Mouse (Mus musculus) liver, embryonic 14.5 days (tissue): ENCODE measurements around the gene Kcnma1. TPM values are rescaled to one million over a fixed set of nuclear protein-coding genes. Genes with fewer than 3 reads are reported as not detected.

ENCODE experiments used
- ATAC-seq: fragments of 200-750 bp; cut with Nextera tagmentation; 2 replicates; pipeline ENCODE4 v1.8.0; 2017; ENCODE audit warnings: moderate number of reproducible peaks, mild to moderate bottlenecking, moderate library complexity; ENCODE audit not compliant: insufficient read depth
- DNase-seq, 3 experiments: peaks; one replicate each; pipeline ENCODE4 v3.0.0-alpha.2; 2012 to 2013; ENCODE audit warnings: low read depth in 3 of 3, low spot score in 3 of 3
- H3K27ac ChIP-seq: fragments of 300-500 bp; sonication (generic); 2 replicates; pipeline ENCODE4 v1.5.1; 2014; ENCODE audit warnings: moderate library complexity, mild to moderate bottlenecking, control low read depth, inconsistent platforms
- H3K27me3 ChIP-seq: fragments of 300-500 bp; sonication (generic); 2 replicates; pipeline ENCODE4 v1.6.1; 2014; ENCODE audit warnings: mild to moderate bottlenecking, low read length, moderate library complexity; ENCODE audit not compliant: control insufficient read depth, insufficient read depth
- H3K36me3 ChIP-seq: fragments of 300-500 bp; sonication (generic); replicated peaks from 2 replicates; pipeline ENCODE4 v1.6.1; 2014; ENCODE audit warnings: low read depth; ENCODE audit not compliant: control insufficient read depth, insufficient read depth
- H3K4me1 ChIP-seq, 2 experiments: fragments of 200-500 bp in 1 of 2; fragments of 300-500 bp in 1 of 2; sonication (generic) in 1 of 2; replicated peaks; 2 replicates each; pipeline ENCODE4 v1.6.1; 2012 to 2014; ENCODE audit warnings: antibody characterized with exemption in 1 of 2, inconsistent platforms in 1 of 2, low read length in 1 of 2; ENCODE audit not compliant: control insufficient read depth in 2 of 2, insufficient read depth in 2 of 2
- H3K4me2 ChIP-seq: fragments of 300-500 bp; sonication (generic); 2 replicates; pipeline ENCODE4 v1.6.1; 2014; ENCODE audit warnings: low read depth, mild to moderate bottlenecking, control low read depth, moderate library complexity
- H3K4me3 ChIP-seq, 2 experiments: fragments of 200-500 bp in 1 of 2; fragments of 300-500 bp in 1 of 2; sonication (generic) in 1 of 2; 2 replicates each; pipeline ENCODE4 v1.5.1; 2012 to 2014; ENCODE audit warnings: low read depth in 2 of 2, low read length in 2 of 2, mild to moderate bottlenecking in 2 of 2, control low read depth in 1 of 2, inconsistent platforms in 1 of 2, moderate library complexity in 1 of 2; ENCODE audit not compliant: insufficient read depth in 1 of 2
- H3K9ac ChIP-seq: fragments of 300-500 bp; sonication (generic); replicated peaks from 2 replicates; pipeline ENCODE4 v1.6.1; 2014; ENCODE audit warnings: mild to moderate bottlenecking, control low read depth, moderate library complexity
- H3K9me3 ChIP-seq: fragments of 300-500 bp; sonication (generic); 2 replicates; pipeline ENCODE4 v1.6.1; 2016; ENCODE audit warnings: low read length, mixed read lengths; ENCODE audit not compliant: control insufficient read depth
- CTCF ChIP-seq: IDR thresholded peaks from 2 replicates; pipeline ENCODE4 v1.5.1; 2016; ENCODE audit warnings: antibody characterized with exemption, low read depth, control low read depth
- EP300 ChIP-seq: IDR thresholded peaks from 2 replicates; pipeline ENCODE4 v1.6.1; 2016; ENCODE audit warnings: antibody characterized with exemption, low read depth
- WGBS: fragments of 180-500 bp; shearing (Covaris S2); extraction: QIAGEN DNeasy Blood & Tissue Kit; methylation state at CpG from one replicate; pipeline ENCODE4 v1.1.7; 2014; ENCODE audit not compliant: insufficient replicate concordance; 5-methylcytosine and 5-hydroxymethylcytosine counted together
- polyA plus RNA-seq, 2 experiments: library from polyadenylated mRNA; depleted of rRNA in 1 of 2; stranded (reverse) in 1 of 2; unstranded in 1 of 2; fragments of >200 nt; fragmentation: Nextera tagmentation in 1 of 2; extraction: Ambion mirVana in 1 of 2; gene quantifications; 2 replicates each; pipeline versions ENCODE4 v1.2.1 to v1.2.3; 2012 to 2014

Gene Kcnma1
- polyA plus RNA-seq, 2 experiments: 0.03 TPM; not detected in 1

GRCm38 (mm10) chr14:23610054-23610453, 404.2 kb downstream of the Kcnma1 start:
- no peak for ATAC-seq
- 54% methylated on average over 3 of the region's 3 CpGs for WGBS
- H3K27ac ChIP-seq: no peak overlapping the region

GRCm38 (mm10) chr14:23605740-23606139, 408.6 kb downstream of the Kcnma1 start:
- TF ChIP-seq EP300: no peak
- no peak for TF ChIP-seq CTCF
- ATAC-seq: no peak

More at GRCm38 (mm10) chr14:23610054-23610453, 404.2 kb downstream of the Kcnma1 start:
- TF ChIP-seq EP300 (no peak), CTCF (no peak)
- Histone ChIP-seq H3K9ac (no peak overlapping the region), H3K4me2 (no peak overlapping the region), H3K36me3 (no peaks in the 10 kb centered on the region), H3K9me3 (no peaks in the 10 kb centered on the region), H3K27me3 (no peaks in the 10 kb centered on the region), H3K4me3 (no peak overlapping the region), H3K4me1 (no peaks in the 10 kb centered on the region)
- DNase-seq: no peak

GRCm38 (mm10) chr14:23602937-23603336, 411.4 kb downstream of the Kcnma1 start:
- no peak overlapping the region for H3K27ac ChIP-seq
- H3K4me1 ChIP-seq: no peaks in the 10 kb centered on the region
- no peak overlapping the region for H3K4me3 ChIP-seq
- H3K27me3 ChIP-seq: no peaks in the 10 kb centered on the region
- no peak overlapping the region for H3K4me2 ChIP-seq
- DNase-seq (no peak), ATAC-seq (no peak)
- TF ChIP-seq EP300 (no peak), CTCF (no peak)
- no peak overlapping the region for H3K9ac ChIP-seq
- no peaks in the 10 kb centered on the region for H3K36me3 ChIP-seq
- WGBS: 32% methylated on average over 4 of the region's 4 CpGs
- no peaks in the 10 kb centered on the region for H3K9me3 ChIP-seq

More at GRCm38 (mm10) chr14:23605740-23606139, 408.6 kb downstream of the Kcnma1 start:
- H3K4me2 ChIP-seq: no peak overlapping the region
- no peak overlapping the region for H3K4me3 ChIP-seq
- DNase-seq: no peak
- no peaks in the 10 kb centered on the region for H3K4me1 ChIP-seq
- H3K9me3 ChIP-seq: no peaks in the 10 kb centered on the region
- no peak overlapping the region for H3K9ac ChIP-seq
- no peak overlapping the region for H3K27ac ChIP-seq
- no peaks in the 10 kb centered on the region for H3K36me3 ChIP-seq
- WGBS: 61% methylated on average over 7 of the region's 7 CpGs
- H3K27me3 ChIP-seq: no peaks in the 10 kb centered on the region

- 45% methylated on average over 2 of the region's 2 CpGs for WGBS
- no peaks in the 10 kb centered on the region for H3K4me1 ChIP-seq
- H3K9ac ChIP-seq: no peak overlapping the region
- no peaks in the 10 kb centered on the region for H3K27me3 ChIP-seq
- no peak for ATAC-seq
- H3K9me3 ChIP-seq: no peaks in the 10 kb centered on the region
- H3K4me3 ChIP-seq: no peak overlapping the region
- no peak overlapping the region for H3K27ac ChIP-seq
- H3K4me2 ChIP-seq: no peak overlapping the region
- DNase-seq: no peak
- no peak for TF ChIP-seq CTCF
- no peak for TF ChIP-seq EP300
- H3K36me3 ChIP-seq: no peaks in the 10 kb centered on the region
Observed at GRCm38 (mm10) chr14:23602054-23602453, 412.2 kb downstream of the Kcnma1 start.

GRCm38 (mm10) chr14:23594629-23595028, 419.7 kb downstream of the Kcnma1 start:
- H3K9ac ChIP-seq: no peak overlapping the region
- no peak overlapping the region for H3K4me3 ChIP-seq
- TF ChIP-seq EP300: no peak
- ATAC-seq (no peak), DNase-seq (no peak)
- H3K27me3 ChIP-seq: no peaks in the 10 kb centered on the region
- H3K9me3 ChIP-seq: no peaks in the 10 kb centered on the region
- H3K4me1 ChIP-seq: no peaks in the 10 kb centered on the region
- no peak overlapping the region for H3K4me2 ChIP-seq
- no peak overlapping the region for H3K27ac ChIP-seq
- H3K36me3 ChIP-seq: no peaks in the 10 kb centered on the region
- 49% methylated on average over 5 of the region's 5 CpGs for WGBS
